Mouse (Mus musculus) urinary bladder, postnatal 36 days (tissue): Measurements from ENCODE around the gene F830045P16Rik.
A peak's percentile ranks its signal among the peaks of the same experiment; 100 is the strongest.

Experiments used
- DNase-seq, 2 experiments: peaks; one replicate each; pipeline ENCODE4 v3.0.0; 2022; ENCODE audit warnings: low spot score in 2 of 2, mixed read lengths in 1 of 2

The F830045P16Rik gene

DNA sequence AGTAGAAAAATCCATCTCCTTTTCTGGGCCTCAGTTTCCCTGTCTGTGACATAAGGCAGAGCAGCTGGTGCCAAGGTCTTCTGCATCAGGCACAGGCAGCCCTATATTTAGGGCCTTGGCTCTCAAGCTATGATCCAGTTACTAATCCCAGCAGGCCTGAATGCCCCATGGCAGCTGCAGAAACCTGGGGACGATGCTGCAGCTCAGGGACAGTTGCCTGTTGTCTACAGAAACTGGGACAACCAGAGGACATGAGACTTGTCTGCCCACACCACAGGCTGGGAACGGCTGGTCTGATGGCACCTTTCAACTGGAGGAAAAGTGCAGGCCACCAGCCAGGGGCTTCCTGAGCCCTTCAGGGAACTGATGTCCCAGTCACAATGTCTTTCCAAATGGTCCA, at the start of gene F830045P16Rik:
TSS of gene F830045P16Rik (minus strand) at position 226 of the 400 bp plus-strand sequence.
- DNase-seq: no peak

DNA sequence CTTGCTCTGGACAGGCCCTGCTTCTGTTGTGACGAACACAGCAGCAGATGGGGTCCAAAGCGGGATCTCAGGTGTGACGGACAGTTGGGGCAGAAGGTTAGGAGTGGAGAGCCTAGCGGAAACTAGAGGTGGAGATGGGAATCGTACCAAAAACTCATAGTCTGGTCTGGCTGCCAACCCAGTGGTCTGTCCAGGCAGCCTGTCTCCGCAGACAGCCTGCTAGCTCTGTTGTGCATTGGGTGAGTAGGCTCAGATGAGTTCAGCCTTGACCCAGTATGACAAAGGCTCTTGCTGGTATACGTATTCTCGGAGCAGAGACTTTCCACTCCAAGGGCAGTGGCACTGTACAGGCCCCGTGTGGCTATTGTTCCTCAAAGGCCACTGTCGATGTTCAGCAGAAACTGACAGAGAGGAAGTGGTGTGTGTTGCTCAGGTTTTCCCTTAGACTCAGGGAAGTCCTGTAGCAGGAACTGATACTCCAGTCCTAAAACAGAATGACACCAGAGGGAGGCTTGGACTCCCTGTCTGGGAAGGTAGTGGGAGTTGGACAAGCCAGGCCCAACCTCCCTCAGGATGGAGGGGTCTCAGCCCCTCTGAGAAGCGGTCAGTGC, 49.6 kb upstream of the F830045P16Rik start:
- DNase-seq: no peak

DNA sequence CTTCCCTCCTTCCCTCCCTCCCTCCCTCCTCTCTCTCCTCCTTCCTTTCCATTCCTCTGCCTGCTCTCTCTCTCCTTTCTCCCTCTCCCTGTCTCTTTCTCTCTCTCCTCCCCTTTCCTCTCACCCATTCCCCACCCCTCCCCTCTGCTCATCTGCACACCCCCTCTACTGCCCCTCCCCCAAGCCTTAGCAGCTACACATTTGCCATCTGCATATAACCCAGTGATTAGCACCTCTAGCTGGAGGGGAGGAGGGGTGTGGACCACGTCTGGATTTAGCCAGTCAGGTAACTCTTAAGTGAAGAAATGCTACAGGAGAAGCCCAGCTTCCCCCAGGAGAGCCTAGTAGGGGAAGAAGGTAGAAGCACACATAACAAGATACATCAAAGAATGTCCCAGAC, 48.5 kb upstream of the F830045P16Rik start:
- no peak for DNase-seq

DNA sequence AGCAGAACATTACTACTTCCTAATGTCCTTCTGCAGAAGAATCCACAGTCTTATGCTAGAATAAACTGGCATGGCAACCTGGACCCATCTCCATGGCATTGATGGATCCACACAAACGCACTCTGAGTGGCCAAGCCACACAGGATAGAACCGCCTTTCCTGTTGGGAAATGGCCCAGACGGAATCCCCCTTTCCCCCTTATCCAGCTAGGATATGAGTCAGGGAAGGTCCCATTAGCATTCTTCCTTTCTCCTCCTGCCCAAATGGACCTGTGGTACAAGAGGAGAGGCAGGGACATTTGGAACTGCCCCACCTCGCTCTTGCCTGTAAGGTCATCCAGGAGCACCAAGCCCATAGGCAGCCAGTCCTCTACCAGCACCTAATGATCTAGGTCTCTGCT, 45.9 kb upstream of the F830045P16Rik start:
- DNase-seq: no peak

DNA sequence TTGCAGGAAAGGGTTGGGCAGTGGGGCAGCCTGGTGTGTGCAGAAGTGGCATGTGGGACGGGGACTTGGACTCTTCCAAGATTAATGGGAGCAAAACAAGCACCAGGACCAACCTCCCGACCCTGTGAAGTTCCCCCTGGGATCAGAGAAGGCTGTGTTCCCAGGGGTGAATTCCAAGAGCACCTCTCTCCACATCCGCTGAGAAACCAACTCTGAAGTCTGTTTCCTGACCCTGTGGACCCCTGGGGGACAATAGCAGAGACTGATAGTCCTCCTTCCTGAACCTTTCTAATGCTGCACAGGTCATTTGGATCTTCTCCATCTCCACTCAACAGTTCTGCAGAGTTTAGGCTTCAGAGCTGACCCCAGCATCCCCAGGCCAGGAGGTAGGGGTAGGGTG, 45.4 kb upstream of the F830045P16Rik start:
- DNase-seq: no peak

DNA sequence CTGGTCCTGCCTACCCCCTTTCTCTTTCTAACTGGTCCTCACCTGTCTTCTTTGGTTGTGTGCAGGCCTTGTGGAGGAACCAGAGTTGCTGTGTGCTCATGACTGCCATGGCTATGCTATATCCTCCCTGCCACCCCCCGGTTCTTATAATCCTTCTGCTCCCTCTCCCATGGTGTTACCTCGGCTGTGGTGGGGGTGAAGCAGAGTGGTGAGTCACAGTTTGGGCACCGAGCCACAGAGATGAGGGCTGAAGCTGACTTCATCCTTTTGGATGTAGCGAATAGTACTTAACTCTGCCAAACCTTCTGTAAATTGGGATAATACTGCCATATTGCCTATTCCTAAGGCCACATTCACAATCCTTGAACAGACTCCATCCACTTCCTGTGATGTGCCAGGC, 44.3 kb upstream of the F830045P16Rik start:
- no peak for DNase-seq

DNA sequence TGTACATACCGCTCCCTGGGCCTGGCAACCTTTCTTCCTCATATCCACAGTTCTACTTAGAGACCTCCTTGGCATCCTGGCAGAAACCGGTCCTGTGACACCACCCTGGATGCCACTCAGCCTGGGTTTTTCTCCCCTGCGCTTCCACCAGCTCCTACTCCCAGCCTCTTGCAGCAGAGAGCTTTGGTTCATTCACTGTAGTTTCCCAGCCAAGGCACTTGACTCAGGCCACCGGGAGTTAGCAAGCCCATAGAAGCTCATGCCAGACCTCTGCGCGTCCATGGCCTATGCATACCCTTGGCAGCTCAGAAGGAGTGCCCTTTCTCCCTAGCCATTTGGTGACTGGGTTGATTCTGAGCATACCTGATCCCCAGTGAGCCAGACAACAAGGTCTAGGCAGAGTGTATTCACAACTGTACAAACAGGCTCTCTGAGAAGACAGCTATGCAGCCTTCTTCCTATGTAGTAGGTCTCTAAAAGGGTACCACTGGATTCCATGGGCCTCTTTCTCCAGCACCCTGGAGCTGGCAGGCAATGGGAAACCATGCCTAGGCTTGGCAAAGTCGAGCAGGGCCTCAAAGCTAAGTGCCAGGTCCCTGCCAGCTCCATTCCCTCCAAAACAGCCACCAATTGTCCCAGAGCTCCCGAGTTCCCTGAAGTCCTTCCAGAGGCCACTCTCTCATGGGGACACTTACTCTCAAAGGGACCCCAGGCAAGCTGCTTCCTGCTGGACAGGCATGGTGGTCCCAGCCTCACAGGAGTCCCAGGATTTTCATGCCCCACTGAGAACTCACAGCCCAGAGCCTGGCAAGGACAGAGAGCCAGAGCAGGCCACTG, 40.4 kb upstream of the F830045P16Rik start:
- DNase-seq: peak in 1 of 2 experiments; percentile 16

DNA sequence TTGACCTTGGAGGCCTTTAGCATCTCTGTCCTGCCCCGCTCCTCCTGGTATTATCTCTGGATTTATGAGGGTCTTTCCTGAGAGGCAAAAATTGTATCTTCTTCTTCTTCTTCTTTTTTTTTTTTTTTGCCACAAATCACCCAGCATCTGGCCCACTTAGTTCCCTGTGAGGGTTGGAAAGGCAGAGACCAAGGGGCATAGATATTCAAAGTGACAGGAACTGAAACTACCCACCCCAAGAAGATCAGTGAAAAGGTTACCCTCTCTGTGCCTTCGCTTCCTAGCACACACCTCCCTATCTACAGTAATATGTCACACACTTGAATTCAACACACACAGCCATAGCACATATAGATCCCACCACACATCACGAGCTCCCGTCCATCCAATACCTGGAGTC, 38.7 kb upstream of the F830045P16Rik start:
- DNase-seq: no peak

DNA sequence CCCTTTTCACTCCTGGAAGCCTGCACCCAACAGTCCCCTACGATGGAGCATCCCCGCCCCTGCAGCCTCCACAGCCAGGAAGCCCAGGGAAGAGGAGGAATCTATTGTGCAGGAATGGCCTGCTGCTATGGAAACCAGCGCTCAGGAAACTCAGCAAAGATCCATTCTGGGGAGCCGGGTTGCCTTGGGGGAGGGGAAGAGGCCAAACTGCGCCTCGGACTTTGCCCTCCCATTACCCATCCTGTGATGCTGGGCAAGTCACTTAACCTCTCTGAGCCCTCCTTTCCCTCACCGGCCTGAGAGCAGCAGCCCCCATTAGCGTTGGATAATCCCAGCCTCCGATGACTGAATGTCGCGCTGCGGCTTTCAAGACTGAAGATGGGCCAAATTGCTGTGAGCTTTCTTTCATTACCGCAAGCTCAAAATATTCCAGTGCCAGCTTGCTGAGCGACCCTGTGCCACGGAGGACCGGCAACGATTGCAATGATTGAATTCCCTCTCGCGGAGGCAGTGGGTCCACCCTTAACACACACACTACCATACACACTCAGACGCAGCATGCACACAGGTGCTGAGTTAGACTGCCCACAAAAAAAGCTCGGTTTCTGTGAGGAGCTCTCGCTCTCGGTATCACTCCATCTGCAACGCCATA, 38.1 kb upstream of the F830045P16Rik start:
- DNase-seq: no peak

DNA sequence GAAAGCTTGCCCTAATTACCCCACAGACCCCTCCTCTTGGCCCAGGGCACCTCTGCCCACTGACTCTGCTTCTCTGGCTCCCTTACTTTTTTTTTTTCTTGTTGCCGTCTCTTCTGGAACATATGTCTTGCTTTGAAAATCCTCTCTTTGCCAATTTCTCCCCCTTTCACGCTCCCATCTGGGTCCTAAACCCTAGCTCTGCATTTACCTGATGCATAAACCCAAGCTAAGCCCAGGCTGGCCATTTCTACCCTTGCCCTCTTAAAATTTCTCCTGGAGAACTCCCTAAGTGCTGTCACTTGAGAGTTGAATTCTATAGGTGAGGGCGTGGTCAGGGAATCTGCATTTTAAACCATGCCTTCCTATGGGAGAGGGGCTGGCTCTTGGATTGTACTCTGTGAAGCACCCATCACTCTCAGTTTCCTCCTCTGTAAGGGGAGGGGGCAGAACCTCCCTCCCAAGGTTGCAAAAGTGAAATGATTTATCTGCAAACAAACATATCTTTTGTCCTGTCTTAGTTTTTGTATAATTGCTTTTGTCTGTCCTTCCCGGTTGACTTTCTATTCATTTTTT, 37.4 kb upstream of the F830045P16Rik start:
- no peak for DNase-seq

DNA sequence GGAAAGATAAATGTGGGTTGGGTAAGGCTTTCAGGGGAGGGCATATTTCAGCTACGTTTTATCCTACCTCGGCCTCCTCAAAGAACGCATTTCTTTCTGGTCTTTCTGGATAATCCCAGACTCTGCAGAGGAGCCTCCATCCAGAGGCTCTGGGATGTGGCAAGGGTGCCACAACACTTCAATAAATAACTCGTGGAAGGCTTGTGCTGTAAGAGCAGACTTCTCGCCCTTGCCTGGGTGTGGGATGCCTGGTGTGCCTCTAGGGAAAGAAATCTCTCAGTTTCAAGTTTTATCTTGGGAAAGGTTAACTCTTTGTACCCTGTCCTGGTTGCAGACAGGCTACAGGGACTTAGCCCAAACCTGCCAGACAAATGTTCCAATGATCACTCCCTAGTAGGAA, 33.2 kb upstream of the F830045P16Rik start:
- DNase-seq: no peak

DNA sequence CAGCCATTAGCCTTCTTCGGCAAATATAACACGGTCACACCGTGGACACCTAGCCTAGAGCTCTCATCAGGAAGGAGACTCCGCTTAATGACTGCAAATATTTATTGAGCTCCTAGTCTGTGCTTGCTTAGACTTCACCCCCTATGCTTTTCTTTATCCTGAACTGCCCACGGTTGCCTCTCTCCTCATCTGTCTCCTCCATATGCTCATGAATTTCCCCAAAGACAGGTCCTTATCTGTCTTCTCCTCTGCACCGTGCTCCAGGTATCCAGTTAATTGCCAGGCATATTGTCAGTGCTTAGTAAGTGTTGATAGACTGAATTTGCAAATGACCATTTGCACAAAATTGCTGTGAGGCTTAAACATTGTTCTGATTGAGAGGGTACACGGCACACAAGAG, 32.7 kb upstream of the F830045P16Rik start:
- DNase-seq: no peak

DNA sequence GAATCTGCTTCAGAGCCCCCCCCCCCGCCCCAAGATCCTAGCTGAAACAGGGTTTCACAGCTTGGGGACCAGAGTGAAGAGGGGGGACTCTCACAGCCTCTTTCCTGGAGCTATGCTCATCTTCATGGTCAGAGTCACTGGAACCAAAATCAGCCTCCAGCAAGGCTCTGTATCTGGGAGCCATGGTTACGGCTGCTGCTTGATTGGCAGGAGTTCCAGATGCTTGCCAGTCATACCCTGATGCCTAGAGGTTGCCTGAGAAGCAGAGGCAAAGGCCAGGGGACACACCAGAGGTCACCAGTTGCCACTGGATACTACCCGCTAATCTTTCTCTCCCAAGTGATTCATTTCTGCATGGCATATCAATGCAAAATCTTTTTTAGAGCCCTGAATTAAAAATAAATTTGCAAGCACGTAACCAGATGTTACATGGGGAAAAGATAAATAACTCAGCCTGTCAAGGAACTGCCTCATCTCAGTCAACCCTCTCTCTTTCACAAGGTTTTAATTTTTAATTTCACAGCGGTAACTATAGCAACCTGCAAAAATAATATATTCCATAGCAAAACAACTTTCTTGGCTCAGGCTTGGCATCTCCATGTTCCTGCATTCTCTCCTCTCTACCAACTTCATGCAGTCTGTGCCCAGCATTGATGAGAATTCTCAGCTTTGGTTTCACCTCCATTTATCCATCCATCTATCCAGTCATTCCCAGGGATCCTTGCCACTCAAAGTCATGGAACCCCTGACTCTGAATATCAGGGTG, 27.7 kb upstream of the F830045P16Rik start:
- no peak for DNase-seq

DNA sequence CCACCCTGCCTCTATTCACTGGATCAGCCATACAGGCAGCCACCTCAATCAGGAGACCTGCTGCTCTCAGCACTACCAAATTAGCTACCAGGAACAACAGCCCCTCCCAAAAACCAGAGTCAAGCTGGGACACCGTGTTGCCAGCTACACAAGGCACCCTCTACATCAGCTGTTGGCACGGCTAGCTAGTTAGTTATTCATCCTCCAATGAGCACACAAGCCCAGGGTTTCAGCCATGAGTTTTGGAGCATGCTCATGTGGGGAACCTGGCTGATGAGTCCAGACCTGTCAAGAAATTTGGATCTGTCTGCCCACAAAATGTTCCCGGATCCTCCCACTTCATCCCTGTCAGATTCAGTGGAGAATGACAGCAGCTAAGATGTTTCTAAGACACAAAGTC, 25.4 kb upstream of the F830045P16Rik start:
- DNase-seq: no peak

DNA sequence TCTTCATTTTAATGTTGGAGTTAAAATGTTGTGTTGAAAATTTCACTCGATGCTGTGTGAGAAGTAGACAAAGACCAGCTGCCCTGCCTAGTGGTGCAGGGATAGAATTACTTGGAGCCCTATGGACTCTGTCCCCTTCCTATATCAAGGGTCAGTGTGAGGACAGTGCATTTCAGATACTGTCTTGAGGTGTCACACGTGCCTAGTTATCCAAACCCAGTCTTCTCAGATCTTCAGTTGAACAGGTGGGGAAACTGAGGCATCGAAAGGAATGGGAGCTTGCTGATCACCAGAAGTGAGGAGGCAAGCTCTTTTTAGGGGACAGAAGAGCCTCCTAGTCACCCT, 22.4 kb upstream of the F830045P16Rik start:
- no peak for DNase-seq

DNA sequence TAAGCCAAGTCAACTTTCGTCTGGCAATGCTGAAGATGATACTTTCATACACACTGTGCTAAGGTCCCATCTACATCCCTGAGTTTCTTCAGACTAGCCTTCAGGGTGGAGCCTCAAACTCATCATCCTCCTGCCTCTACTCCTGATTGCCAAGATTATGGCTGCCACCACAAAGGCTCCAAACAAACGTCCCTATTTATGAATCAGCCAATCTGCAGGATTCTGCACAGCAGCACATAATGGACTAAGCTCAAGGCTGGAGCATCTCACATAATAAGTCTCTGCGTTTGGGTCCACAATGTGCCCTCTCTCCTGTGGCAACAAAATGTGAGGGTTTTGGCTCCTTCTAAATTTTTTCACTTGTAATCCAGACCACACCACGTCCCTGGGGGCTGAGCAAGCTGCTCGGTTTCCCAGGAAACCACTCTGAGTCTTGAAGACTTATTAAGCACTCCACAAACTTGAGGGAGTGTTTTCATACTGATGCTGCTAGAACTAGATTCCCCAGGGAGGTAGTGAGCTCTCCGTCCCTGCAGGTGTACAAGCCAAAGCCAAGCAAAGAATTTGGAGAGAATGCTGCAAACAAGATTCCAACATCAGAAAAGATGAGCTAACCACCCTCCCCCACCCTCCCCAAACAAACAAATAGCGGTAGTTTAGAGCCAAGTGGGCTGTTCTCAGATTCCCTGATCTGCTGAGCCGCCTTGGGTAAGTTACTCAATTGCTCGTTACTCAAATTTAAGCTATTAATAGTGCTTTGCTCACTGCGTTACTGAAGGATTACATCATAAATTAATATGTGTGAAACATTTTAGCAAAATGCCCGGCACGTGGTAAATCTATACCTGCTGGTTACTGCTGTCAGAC, 21.8 kb upstream of the F830045P16Rik start:
- no peak for DNase-seq

DNA sequence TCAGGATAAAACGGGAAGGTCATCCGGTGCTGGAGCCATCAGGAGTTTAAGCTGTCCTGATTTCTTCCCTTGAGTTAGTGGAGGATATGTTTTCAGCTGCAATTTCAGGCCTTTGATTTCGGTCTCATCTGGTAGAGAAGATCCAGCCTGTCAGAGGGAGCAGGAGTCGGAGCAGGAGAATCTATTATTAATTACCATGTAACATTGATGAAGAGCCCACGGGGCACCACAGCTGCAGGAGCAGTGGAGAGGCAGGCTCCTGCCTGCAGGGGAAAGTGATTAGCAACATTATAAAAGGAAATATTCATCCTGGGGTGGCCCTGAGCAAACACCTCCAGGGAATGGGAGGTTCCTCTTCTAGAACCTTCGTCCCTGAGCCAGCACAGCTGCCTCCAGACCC, 19.7 kb upstream of the F830045P16Rik start:
- DNase-seq: no peak

DNA sequence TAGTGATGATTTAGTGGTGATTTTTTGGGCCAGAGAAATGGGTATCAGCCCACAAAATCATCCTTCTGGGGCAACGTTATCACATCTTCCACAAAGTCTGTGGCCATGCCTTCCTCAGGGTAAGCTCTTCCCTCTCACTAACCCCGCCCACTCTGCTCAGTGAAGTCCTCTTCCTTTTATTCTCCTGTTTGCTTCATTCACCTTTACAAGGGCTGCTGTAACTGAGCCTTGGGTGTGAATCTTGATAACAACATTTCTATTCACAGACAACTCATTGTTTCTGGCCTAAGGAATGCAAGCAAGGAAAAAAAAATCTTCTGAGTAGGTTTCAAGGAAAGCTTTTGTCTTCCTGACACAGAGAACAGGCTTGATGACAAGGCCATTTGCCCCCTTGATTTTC, 14.4 kb upstream of the F830045P16Rik start:
- DNase-seq: no peak

DNA sequence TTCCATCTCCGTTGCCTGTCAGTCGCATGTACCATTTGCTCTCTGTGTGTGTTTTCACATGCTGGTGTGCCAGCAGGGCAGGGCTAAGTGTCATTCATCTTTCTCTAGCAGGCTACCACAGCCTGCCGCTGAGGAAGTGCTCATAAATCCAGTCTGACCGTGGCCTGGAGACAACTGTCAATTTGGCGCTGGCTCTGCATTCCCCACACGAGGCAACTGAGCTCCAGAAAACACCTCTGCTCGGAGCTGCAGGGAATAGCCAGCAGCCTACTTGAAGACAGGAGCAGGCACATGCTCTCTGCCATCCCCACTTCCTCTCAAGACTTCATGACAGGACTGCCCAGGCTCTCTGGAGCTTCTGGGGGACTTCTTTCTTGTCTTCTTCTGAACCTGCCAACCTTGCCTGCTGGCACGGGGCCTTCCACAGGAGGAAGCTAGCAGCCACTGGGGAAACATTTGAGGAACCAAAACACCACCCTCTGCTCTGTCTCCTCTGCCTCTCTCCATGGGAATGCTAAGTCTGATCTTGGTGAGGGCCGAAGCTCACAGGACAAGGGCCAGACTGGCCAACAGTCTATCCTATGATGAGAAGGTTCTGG, 13.2 kb upstream of the F830045P16Rik start:
- DNase-seq: no peak

DNA sequence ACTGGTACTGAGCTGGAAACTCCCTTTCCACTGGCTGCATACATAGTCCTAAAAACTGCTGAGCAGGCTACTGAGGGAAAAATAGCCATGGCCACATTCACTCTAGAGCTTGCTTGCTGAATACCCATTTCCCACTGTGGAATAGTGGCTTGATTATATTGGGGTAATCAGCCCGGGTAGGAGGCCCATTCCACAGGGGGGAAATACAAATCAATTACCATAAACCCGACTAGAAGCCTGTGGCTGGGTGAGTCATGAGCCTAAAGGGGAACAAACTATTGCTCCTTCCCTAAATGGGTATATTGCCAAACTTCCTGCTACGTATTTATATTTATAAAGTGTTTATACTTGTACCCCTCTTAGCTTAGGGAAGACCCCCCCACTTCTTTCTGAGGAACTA, 10.4 kb upstream of the F830045P16Rik start:
- no peak for DNase-seq

DNA sequence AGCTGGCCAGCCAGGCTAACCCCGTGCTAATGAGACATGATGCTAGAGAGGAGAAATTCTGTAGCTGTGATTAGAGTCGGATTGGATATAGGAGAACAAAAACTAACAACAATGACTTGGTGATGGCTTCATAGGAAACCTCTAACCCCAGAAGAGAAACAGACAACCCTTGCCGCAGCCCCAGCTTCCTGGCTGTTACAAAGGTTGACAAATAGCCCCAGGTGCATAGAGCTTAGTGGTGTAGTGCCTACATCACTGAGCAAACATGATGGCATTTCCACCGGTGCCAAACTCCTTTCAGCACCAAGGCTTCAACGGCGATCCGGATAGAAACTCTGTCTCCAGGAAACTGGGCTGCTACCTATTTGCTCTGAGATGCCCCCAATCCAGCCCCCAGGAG, 9.2 kb upstream of the F830045P16Rik start:
- DNase-seq: no peak
